Mouse (Mus musculus) common myeloid progenitor, adult 5-6 weeks (primary cell): ENCODE measurements around the gene Midn. TPM values are rescaled to one million over a fixed set of nuclear protein-coding genes. Genes with fewer than 3 reads are reported as not detected.

Source experiments
- ATAC-seq: replicated peaks from 2 replicates; pipeline ENCODE4 v1.8.0; 2016; ENCODE audit warnings: low read depth, mild to moderate bottlenecking, moderate TSS enrichment, inconsistent platforms; ENCODE audit not compliant: poor library complexity, severe bottlenecking
- total RNA-seq: library from RNA; stranded (forward); fragments of 200-1000, 187-1606 nt; gene quantifications from 2 replicates; pipeline ENCODE4 v1.2.3, GENCODE M21; 2017

Midn gene
- total RNA-seq, 1 experiment from 2014 or later = 18.4 TPM

GRCm38 (mm10) chr10:80180288-80180687 lies 32.2 kb downstream of the Midn start:
- no peak for ATAC-seq

GRCm38 (mm10) chr10:80180823-80181222 lies 32.8 kb downstream of the Midn start:
- no peak for ATAC-seq

GRCm38 (mm10) chr10:80182547-80182946 lies 34.5 kb downstream of the Midn start:
- ATAC-seq = no peak

GRCm38 (mm10) chr10:80186649-80187048 lies 38.6 kb downstream of the Midn start:
- no peak for ATAC-seq

GRCm38 (mm10) chr10:80187739-80188138 lies 39.7 kb downstream of the Midn start:
- no peak for ATAC-seq

- no peak for ATAC-seq
Measured at GRCm38 (mm10) chr10:80188453-80189024, 40.5 kb downstream of the Midn start.

DNA sequence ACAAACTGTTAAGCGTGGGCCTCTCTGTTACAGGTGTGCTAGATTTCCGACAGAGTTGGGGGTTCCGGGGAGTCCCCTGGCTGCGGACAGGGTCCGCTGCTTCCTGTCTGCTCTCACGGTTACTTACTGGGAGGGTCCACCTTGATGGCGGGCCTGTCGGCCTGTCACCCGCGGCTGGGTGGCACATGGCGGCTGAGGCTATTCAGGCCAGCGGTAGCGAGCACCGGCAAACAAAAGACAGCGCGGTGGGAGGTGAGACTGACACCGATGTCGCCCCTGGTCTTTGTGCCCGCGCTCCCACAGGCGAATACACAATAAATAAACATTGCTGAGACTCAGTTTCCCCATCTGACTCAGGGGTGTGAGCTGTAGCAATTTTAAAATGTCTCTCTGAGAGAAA lies 41.9 kb downstream of the Midn start:
- ATAC-seq = no peak

- ATAC-seq = 0 out of 2 replicates have a peak, but pooled peaks have one; percentile 5
Measured at GRCm38 (mm10) chr10:80190491-80191051, 42.5 kb downstream of the Midn start.

- no peak for ATAC-seq
Measured at GRCm38 (mm10) chr10:80193976-80194375, 45.9 kb downstream of the Midn start.

GRCm38 (mm10) chr10:80194441-80194840 lies 46.4 kb downstream of the Midn start:
- no peak for ATAC-seq

GRCm38 (mm10) chr10:80196167-80196566 lies 48.1 kb downstream of the Midn start:
- no peak for ATAC-seq

DNA sequence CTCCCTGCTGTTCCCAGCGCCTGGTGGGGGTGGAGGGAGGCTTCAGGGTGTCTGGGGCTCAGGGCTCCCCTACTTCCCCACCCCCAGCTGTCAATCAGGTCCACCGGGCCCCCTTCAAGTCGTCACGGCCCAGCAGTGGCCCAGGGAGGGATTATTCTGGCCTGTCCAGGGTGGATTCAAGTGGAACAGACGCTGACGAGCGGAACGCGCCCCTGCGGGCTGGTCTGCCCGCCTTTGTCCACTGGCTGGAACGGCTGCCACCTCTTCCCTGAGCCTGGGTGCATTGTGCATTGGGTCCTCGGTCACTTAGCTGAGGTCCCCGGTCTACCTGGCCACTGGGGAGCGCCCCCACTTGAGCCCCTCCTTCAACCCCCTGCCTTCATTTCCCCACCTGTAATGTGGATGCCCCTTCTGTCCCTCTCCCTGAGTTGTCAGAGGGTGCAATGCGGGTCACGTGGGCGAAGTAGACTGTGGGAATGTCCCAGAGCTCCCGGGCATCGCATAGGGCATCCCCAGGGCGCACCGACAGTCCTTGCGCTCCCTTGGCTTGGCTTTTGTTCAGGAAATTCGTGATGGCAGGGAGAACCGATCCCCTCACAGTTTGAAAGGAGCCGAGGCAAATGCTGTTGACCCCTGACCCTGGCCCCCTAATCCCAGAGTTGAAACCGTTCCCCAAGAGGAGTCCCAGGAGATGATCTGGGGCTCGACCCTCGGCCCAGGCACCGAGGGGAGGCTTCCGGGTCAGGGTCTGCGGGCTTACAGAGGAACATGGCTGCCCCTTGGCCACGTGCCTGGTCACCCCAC lies 48.9 kb downstream of the Midn start:
- no peak for ATAC-seq

GRCm38 (mm10) chr10:80199440-80200008 lies 51.5 kb downstream of the Midn start:
- peak; percentile 100 for ATAC-seq

GRCm38 (mm10) chr10:80200485-80200884 lies 52.4 kb downstream of the Midn start:
- no peak for ATAC-seq

- no peak for ATAC-seq
Measured at GRCm38 (mm10) chr10:80204055-80204454, 56.0 kb downstream of the Midn start.

DNA sequence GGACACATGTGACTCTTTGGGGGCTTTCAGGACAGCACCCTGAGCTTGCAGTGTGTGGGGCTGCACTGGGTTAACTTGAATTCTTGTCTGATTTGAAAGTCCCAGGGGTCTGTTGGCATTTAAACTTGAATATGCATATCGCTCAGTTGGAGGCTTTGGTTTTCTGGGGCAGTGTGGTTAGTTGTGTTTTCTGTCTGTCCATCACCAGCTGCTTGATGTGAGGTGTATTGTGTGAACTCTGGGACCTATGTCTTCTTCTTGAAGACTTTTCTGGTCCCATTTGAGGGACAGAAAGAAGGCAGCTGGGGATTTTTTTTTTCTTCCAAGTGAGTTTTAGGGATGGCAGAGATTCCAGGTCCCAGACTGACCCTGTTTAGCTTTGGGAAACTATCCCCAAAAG lies 59.1 kb downstream of the Midn start:
- ATAC-seq = no peak

DNA sequence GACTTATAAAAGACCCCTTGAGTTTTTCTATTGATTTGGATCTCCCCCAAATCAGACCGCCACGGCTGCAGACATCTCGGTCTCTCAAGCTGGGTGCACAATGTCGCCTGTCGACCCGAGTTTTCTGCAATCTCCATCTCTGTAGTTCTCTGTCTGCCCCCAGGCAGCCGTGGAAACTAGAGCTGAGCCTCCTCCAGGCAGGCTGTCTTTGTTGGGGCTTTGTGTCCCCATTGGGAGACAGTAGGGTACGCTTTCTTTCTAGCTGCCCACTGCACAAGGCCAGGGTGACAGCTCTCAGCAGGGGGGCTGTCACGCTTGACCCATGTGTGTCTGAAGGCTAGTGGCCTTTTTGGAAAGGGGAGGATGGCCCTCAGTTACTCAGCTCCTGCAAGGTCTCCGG lies 59.6 kb downstream of the Midn start:
- ATAC-seq = no peak
